Comparison of ENCODE assay signal across 24 mouse cellular contexts in the genomic region with DNA sequence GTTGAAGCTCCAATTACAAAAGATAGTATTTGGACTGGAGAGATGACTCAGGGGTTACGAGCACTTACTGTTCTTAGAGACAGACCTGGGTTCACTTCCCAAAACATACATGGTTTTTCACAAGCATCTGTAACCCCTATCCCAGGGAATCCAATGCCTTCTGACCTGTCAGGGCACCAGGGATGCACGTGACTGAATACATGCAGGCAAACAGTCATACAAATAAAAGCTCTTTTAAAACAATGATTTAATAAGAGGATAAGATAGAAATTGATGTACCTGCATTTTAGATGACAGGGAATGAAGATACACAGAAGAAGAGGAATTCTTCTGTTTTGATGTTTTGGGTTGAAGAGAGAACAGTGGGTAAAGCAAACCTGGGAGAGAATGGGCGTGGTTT.
DNase-seq lines count a peak whose midpoint lies in the region; ATAC-seq and TF ChIP-seq lines count a peak whose summit lies in the region.
"Had no signal": no experiment of that assay in that cellular context is flagged by ENCODE, and none has a peak within 500 bp of the region (broad histone marks: within the 10 kb centered on the region; RNA-seq: fewer than 3 reads in every experiment).

No protein-coding gene starts in this region.

- H3K9ac ChIP-seq in forebrain, postnatal 0 days, result no peak overlapping the region
- H3K9ac ChIP-seq in heart, embryonic 12.5 days, result no peak overlapping the region
- H3K9ac ChIP-seq: embryonic facial prominence, embryonic 12.5 days; embryonic facial prominence, embryonic 15.5 days; forebrain, embryonic 12.5 days; hindbrain, embryonic 14.5 days had no signal

- no peak for ATAC-seq in forebrain, postnatal 0 days
- ATAC-seq in heart, embryonic 12.5 days (ENCODE audit: insufficient number of reproducible peaks, low FRiP score), result no peak
- ATAC-seq: CD4-positive, CD25-positive, alpha-beta regulatory T cell, adult 4 months; inflammation-experienced regulatory T-cells, adult 6 months; intestine, embryonic 16.5 days had no signal

- 94% methylated on average over 3 of the region's 3 CpGs for WGBS in forebrain, embryonic 10.5 days
- WGBS in forebrain, postnatal 0 days, result 76% methylated on average over 3 of the region's 3 CpGs
- WGBS in heart, embryonic 12.5 days, result 76% methylated on average over 3 of the region's 3 CpGs

- H3K27me3 ChIP-seq in forebrain, embryonic 10.5 days (ENCODE audit: poor library complexity, severe bottlenecking), result no peaks in the 10 kb centered on the region
- no peaks in the 10 kb centered on the region for H3K27me3 ChIP-seq in forebrain, postnatal 0 days (ENCODE audit: insufficient read depth, low read length)
- H3K27me3 ChIP-seq in heart, embryonic 12.5 days (replicated peaks), result no peaks in the 10 kb centered on the region
- H3K27me3 ChIP-seq: embryonic facial prominence, embryonic 12.5 days; embryonic facial prominence, embryonic 15.5 days; forebrain, embryonic 12.5 days; heart, embryonic 13.5 days had no signal

- no peak for DNase-seq in forebrain, embryonic 10.5 days (ENCODE audit: extremely low spot score, low spot score)
- DNase-seq in forebrain, postnatal 0 days, result no peak
- DNase-seq in heart, adult 8-10 months (ENCODE audit: low spot score), result no peak
- no peak for DNase-seq in layer of hippocampus, adult 2 months (ENCODE audit: low spot score in 2 of 2)
- no peak for DNase-seq in layer of hippocampus, adult 9-11 months
- DNase-seq in thymus, postnatal 14 days, result no peak
- DNase-seq: B cell, adult 2 months; cerebellum, adult 11 months; cerebellum, adult 9-11 months; cerebellum, postnatal 25 days; gastrocnemius, postnatal 25 days; heart, adult 2 months; kidney, adult 18-20 months had no signal

- H3K36me3 ChIP-seq in forebrain, embryonic 10.5 days (replicated peaks), result no peaks in the 10 kb centered on the region
- H3K36me3 ChIP-seq in forebrain, postnatal 0 days (ENCODE audit: insufficient read depth), result no peaks in the 10 kb centered on the region
- H3K36me3 ChIP-seq in heart, embryonic 12.5 days, result no peaks in the 10 kb centered on the region
- H3K36me3 ChIP-seq: embryonic facial prominence, embryonic 12.5 days; embryonic facial prominence, embryonic 15.5 days; forebrain, embryonic 12.5 days; heart, embryonic 13.5 days had no signal

- H3K4me1 ChIP-seq in forebrain, embryonic 10.5 days, result peaks cover 27% of the 10 kb centered on the region
- no peaks in the 10 kb centered on the region for H3K4me1 ChIP-seq in forebrain, postnatal 0 days (ENCODE audit: insufficient read depth)
- peaks cover 43% of the 10 kb centered on the region for H3K4me1 ChIP-seq in heart, embryonic 12.5 days (replicated peaks)
- H3K4me1 ChIP-seq in embryonic fibroblast, embryonic 13.5 days (ENCODE audit: control insufficient read depth, insufficient read depth, low read length), result peaks cover 27% of the 10 kb centered on the region

- TF ChIP-seq POLR2A in embryonic fibroblast, embryonic 13.5 days (IDR thresholded peaks at IDR 0.05; ENCODE audit: low read depth, low read length), result no peak

- no peak overlapping the region for H3K4me3 ChIP-seq in forebrain, embryonic 10.5 days
- H3K4me3 ChIP-seq in forebrain, postnatal 0 days (ENCODE audit: low read depth, low read length), result no peak overlapping the region
- H3K4me3 ChIP-seq in heart, embryonic 12.5 days, result no peak overlapping the region
- no peak overlapping the region for H3K4me3 ChIP-seq in layer of hippocampus, adult 2 months
- no peak overlapping the region for H3K4me3 ChIP-seq in embryonic fibroblast, embryonic 13.5 days (ENCODE audit: insufficient read depth, low read length)
- H3K4me3 ChIP-seq: embryonic facial prominence, embryonic 12.5 days; embryonic facial prominence, embryonic 15.5 days; forebrain, embryonic 12.5 days; heart, adult 2 months; heart, embryonic 13.5 days had no signal

- peak overlapping the region; percentile 79; the same call in 1 of the 2 replicates for H3K27ac ChIP-seq in forebrain, embryonic 10.5 days
- H3K27ac ChIP-seq in forebrain, postnatal 0 days (ENCODE audit: low read depth, low read length), result no peak overlapping the region
- H3K27ac ChIP-seq in heart, embryonic 12.5 days (ENCODE audit: poor library complexity, severe bottlenecking), result peak overlapping the region; percentile 45; the same call in 1 of the 2 replicates
- 0 out of 2 replicates have a peak overlapping the region, but pooled peaks have one; percentile 62 for H3K27ac ChIP-seq in layer of hippocampus, adult 2 months
- H3K27ac ChIP-seq in embryonic fibroblast, embryonic 13.5 days (ENCODE audit: insufficient read depth, low read length), result peak overlapping the region; percentile 61; the same call in 1 of the 2 replicates
- H3K27ac ChIP-seq: embryonic facial prominence, embryonic 12.5 days; embryonic facial prominence, embryonic 15.5 days; heart, adult 2 months; hindbrain, embryonic 14.5 days; hindbrain, postnatal 0 days had no signal

- no peaks in the 10 kb centered on the region for H3K9me3 ChIP-seq in forebrain, embryonic 10.5 days
- no peaks in the 10 kb centered on the region for H3K9me3 ChIP-seq in forebrain, postnatal 0 days (ENCODE audit: low read length)
- H3K9me3 ChIP-seq in heart, embryonic 12.5 days (replicated peaks), result no peaks in the 10 kb centered on the region
- H3K9me3 ChIP-seq: embryonic facial prominence, embryonic 12.5 days; embryonic facial prominence, embryonic 15.5 days; forebrain, embryonic 12.5 days; heart, embryonic 13.5 days had no signal

- H3K4me2 ChIP-seq in forebrain, postnatal 0 days (ENCODE audit: low read depth), result no peak overlapping the region
- H3K4me2 ChIP-seq in heart, embryonic 12.5 days, result no peak overlapping the region
- H3K4me2 ChIP-seq: embryonic facial prominence, embryonic 12.5 days; embryonic facial prominence, embryonic 15.5 days; forebrain, embryonic 12.5 days; heart, embryonic 13.5 days; hindbrain, embryonic 14.5 days had no signal

- TF ChIP-seq CTCF in forebrain, postnatal 0 days (IDR thresholded peaks at IDR 0.05; ENCODE audit: low read depth), result no peak
- TF ChIP-seq CTCF in layer of hippocampus, adult 2 months (conservative IDR thresholded peaks at IDR 0.05), result no peak
- TF ChIP-seq CTCF in embryonic fibroblast, embryonic 13.5 days (IDR thresholded peaks at IDR 0.05; ENCODE audit: borderline replicate concordance, insufficient read depth, low read length), result no peak
